Mouse (Mus musculus) liver, embryonic 13.5 days (tissue): ENCODE results near the gene Stpg4. TPM values are rescaled to one million over a fixed set of nuclear protein-coding genes. Genes with fewer than 3 reads are reported as not detected.
A peak's percentile ranks its signal among the peaks of the same experiment; 100 is the strongest.

ENCODE experiments used
- ATAC-seq: fragments of 200-750 bp; cut with Nextera tagmentation; 2 replicates; pipeline ENCODE4 v1.8.0; 2017; ENCODE audit warnings: low read depth, mild to moderate bottlenecking, moderate number of reproducible peaks, moderate library complexity
- DNase-seq: peaks from one replicate; pipeline ENCODE4 v3.0.0; 2022
- H3K27ac ChIP-seq: fragments of 300-500 bp; sonication (generic); 2 replicates; pipeline ENCODE4 v1.5.1; 2015; ENCODE audit warnings: moderate library complexity, mild to moderate bottlenecking, inconsistent platforms
- H3K27me3 ChIP-seq: fragments of 300-500 bp; sonication (generic); 2 replicates; pipeline ENCODE4 v1.6.1; 2015; ENCODE audit warnings: mild to moderate bottlenecking, inconsistent platforms
- H3K36me3 ChIP-seq: fragments of 300-500 bp; sonication (generic); 2 replicates; pipeline ENCODE4 v1.6.1; 2015; ENCODE audit warnings: mild to moderate bottlenecking, inconsistent platforms
- H3K4me1 ChIP-seq: fragments of 300-500 bp; sonication (generic); replicated peaks from 2 replicates; pipeline ENCODE4 v1.6.1; 2015; ENCODE audit warnings: inconsistent platforms
- H3K4me2 ChIP-seq: fragments of 300-500 bp; sonication (generic); 2 replicates; pipeline ENCODE4 v1.6.1; 2015; ENCODE audit warnings: inconsistent platforms, mild to moderate bottlenecking, moderate library complexity
- H3K4me3 ChIP-seq: fragments of 300-500 bp; sonication (generic); replicated peaks from 2 replicates; pipeline ENCODE4 v1.5.1; 2015; ENCODE audit warnings: mild to moderate bottlenecking, inconsistent platforms
- H3K9ac ChIP-seq: fragments of 300-500 bp; sonication (generic); 2 replicates; pipeline ENCODE4 v1.6.1; 2015; ENCODE audit warnings: mild to moderate bottlenecking, inconsistent platforms
- H3K9me3 ChIP-seq: fragments of 300-500 bp; sonication (generic); replicated peaks from 2 replicates; pipeline ENCODE4 v1.6.1; 2016; ENCODE audit warnings: inconsistent platforms
- WGBS: fragments of 180-500 bp; shearing (Covaris S2); methylation state at CpG from one replicate; pipeline ENCODE4 v1.1.7; 2015; ENCODE audit not compliant: insufficient replicate concordance; 5-methylcytosine and 5-hydroxymethylcytosine counted together
- polyA plus RNA-seq: library from polyadenylated mRNA; unstranded; fragments of >200 nt; fragmentation: Nextera tagmentation; extraction: Ambion mirVana; gene quantifications from 2 replicates; pipeline ENCODE4 v1.2.1, GENCODE M21; 2015

The Stpg4 gene
- polyA plus RNA-seq, 1 experiment from 2014 or later = not detected

- DNase-seq (no peak), ATAC-seq (no peak)
- Histone ChIP-seq H3K4me3 (no peak overlapping the region), H3K4me2 (no peak overlapping the region), H3K27ac (no peak overlapping the region), H3K27me3 (peaks cover 11% of the 10 kb centered on the region; the same call in 1 of the 2 replicates), H3K9me3 (no peaks in the 10 kb centered on the region), H3K4me1 (peaks cover 33% of the 10 kb centered on the region), H3K9ac (no peak overlapping the region), H3K36me3 (no peaks in the 10 kb centered on the region)
- 38% methylated on average over 17 of the region's 17 CpGs for WGBS
Measured at GRCm38 (mm10) chr17:87460669-87461498, 33.3 kb upstream of the Stpg4 start.

GRCm38 (mm10) chr17:87459750-87460668 lies 32.5 kb upstream of the Stpg4 start:
- peaks cover 11% of the 10 kb centered on the region; the same call in 1 of the 2 replicates for H3K27me3 ChIP-seq
- DNase-seq (no peak), ATAC-seq (peak; percentile 30)
- no peaks in the 10 kb centered on the region for H3K36me3 ChIP-seq
- peak overlapping the region; percentile 54 for H3K4me2 ChIP-seq
- H3K9ac ChIP-seq = peak overlapping the region; percentile 12; the same call in 1 of the 2 replicates
- peak overlapping the region; percentile 59; the same call in 1 of the 2 replicates for H3K27ac ChIP-seq
- 15% methylated on average over 14 of the region's 14 CpGs for WGBS
- H3K9me3 ChIP-seq = no peaks in the 10 kb centered on the region
- H3K4me3 ChIP-seq = peak overlapping the region; percentile 27; the same call in 1 of the 2 replicates
- H3K4me1 ChIP-seq = peaks cover 33% of the 10 kb centered on the region

- WGBS = 6% methylated on average over 15 of the region's 17 CpGs
- ATAC-seq = peak; percentile 65
- peaks cover 11% of the 10 kb centered on the region; the same call in 1 of the 2 replicates for H3K27me3 ChIP-seq
- no peaks in the 10 kb centered on the region for H3K36me3 ChIP-seq
- no peaks in the 10 kb centered on the region for H3K9me3 ChIP-seq
- H3K4me3 ChIP-seq = peak overlapping the region; percentile 27; the same call in 1 of the 2 replicates
- peaks cover 33% of the 10 kb centered on the region for H3K4me1 ChIP-seq
- H3K9ac ChIP-seq = 0 out of 2 replicates have a peak overlapping the region, but pooled peaks have one; percentile 12
- peak overlapping the region; percentile 54 for H3K4me2 ChIP-seq
- peak overlapping the region; percentile 59; the same call in 1 of the 2 replicates for H3K27ac ChIP-seq
- DNase-seq = no peak
Measured at GRCm38 (mm10) chr17:87458911-87459749, 31.6 kb upstream of the Stpg4 start.

DNA sequence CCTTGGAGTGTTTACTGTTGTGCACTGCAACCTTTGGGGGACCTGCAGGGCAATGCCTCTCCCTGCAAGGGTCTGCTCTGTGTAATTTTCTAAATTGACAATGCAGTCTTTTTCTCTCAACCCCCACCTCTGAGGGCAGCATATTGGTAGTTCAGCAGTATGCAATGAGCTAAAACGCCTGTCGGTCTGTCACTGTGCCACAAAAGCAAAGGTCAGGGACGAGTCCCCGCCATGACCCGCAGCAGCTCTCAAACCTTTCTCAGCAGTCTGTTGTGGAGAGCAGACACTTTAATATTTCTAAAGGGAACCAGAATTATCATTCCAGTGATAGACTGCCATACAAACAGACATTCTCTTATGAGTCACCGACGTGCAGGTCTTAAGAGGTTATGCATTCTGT lies 30.4 kb upstream of the Stpg4 start:
- Histone ChIP-seq H3K9me3 (no peaks in the 10 kb centered on the region), H3K27ac (no peak overlapping the region), H3K4me1 (peaks cover 33% of the 10 kb centered on the region), H3K36me3 (no peaks in the 10 kb centered on the region), H3K9ac (no peak overlapping the region), H3K4me3 (no peak overlapping the region), H3K4me2 (no peak overlapping the region), H3K27me3 (peaks cover 11% of the 10 kb centered on the region; the same call in 1 of the 2 replicates)
- DNase-seq (no peak), ATAC-seq (peak; percentile 25; the same call in 1 of the 2 replicates)
- WGBS = 65% methylated on average over 7 of the region's 7 CpGs

DNA sequence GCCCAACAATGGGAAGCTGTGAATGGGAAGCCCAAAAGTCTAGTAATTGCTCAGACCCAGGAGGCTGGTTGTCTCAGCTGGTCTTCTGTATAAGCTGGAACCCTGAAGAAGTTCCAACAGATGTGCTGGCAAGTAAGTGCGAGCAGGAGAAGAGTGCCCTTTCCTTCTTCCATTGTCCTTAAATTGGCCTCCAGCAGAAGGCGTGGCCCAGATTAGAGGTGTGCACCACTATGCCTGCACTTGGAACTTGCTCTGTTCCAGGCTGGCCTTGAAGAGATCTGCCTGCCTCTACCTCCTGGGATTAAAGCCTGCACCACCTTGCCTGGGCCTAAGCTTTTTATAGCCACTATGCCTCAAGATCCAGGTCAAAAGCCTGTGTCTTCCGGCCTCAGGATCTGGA lies 26.6 kb upstream of the Stpg4 start:
- no peaks in the 10 kb centered on the region for H3K36me3 ChIP-seq
- no peaks in the 10 kb centered on the region for H3K9me3 ChIP-seq
- no peak overlapping the region for H3K4me2 ChIP-seq
- H3K27ac ChIP-seq = no peak overlapping the region
- H3K9ac ChIP-seq = no peak overlapping the region
- DNase-seq (no peak), ATAC-seq (no peak)
- no peak overlapping the region for H3K4me3 ChIP-seq
- WGBS = 67% methylated on average over 3 of the region's 3 CpGs
- 0 out of 2 replicates have a peak, but pooled peaks cover 5% of the 10 kb centered on the region for H3K27me3 ChIP-seq
- H3K4me1 ChIP-seq = peaks cover 17% of the 10 kb centered on the region; the same call in 1 of the 2 replicates

GRCm38 (mm10) chr17:87453336-87453735 lies 25.8 kb upstream of the Stpg4 start:
- 72% methylated on average over 7 of the region's 7 CpGs for WGBS
- H3K4me1 ChIP-seq = peaks cover 18% of the 10 kb centered on the region
- 0 out of 2 replicates have a peak, but pooled peaks cover 5% of the 10 kb centered on the region for H3K27me3 ChIP-seq
- no peaks in the 10 kb centered on the region for H3K36me3 ChIP-seq
- H3K4me2 ChIP-seq = no peak overlapping the region
- DNase-seq (no peak), ATAC-seq (no peak)
- no peak overlapping the region for H3K27ac ChIP-seq
- no peak overlapping the region for H3K9ac ChIP-seq
- no peak overlapping the region for H3K4me3 ChIP-seq
- H3K9me3 ChIP-seq = no peaks in the 10 kb centered on the region

GRCm38 (mm10) chr17:87448881-87449280 lies 21.3 kb upstream of the Stpg4 start:
- Histone ChIP-seq H3K36me3 (no peaks in the 10 kb centered on the region), H3K9me3 (no peaks in the 10 kb centered on the region), H3K27me3 (0 out of 2 replicates have a peak, but pooled peaks cover 5% of the 10 kb centered on the region), H3K9ac (no peak overlapping the region), H3K4me3 (0 out of 2 replicates have a peak overlapping the region, but pooled peaks have one; percentile 4), H3K4me1 (peaks cover 38% of the 10 kb centered on the region), H3K27ac (no peak overlapping the region), H3K4me2 (peak overlapping the region; percentile 27)
- whole genome bisulfite sequencing = 18% methylated on average over 8 of the region's 8 CpGs
- no peak for DNase-seq
- no peak for ATAC-seq

GRCm38 (mm10) chr17:87448339-87448738 lies 20.8 kb upstream of the Stpg4 start:
- H3K36me3 ChIP-seq = no peaks in the 10 kb centered on the region
- H3K4me3 ChIP-seq = no peak overlapping the region
- H3K4me1 ChIP-seq = peaks cover 43% of the 10 kb centered on the region
- no peak overlapping the region for H3K27ac ChIP-seq
- H3K9me3 ChIP-seq = no peaks in the 10 kb centered on the region
- 68% methylated on average over 9 of the region's 9 CpGs for WGBS
- no peak for ATAC-seq
- no peak overlapping the region for H3K9ac ChIP-seq
- H3K4me2 ChIP-seq = peak overlapping the region; percentile 84
- 0 out of 2 replicates have a peak, but pooled peaks cover 5% of the 10 kb centered on the region for H3K27me3 ChIP-seq
- no peak for DNase-seq

DNA sequence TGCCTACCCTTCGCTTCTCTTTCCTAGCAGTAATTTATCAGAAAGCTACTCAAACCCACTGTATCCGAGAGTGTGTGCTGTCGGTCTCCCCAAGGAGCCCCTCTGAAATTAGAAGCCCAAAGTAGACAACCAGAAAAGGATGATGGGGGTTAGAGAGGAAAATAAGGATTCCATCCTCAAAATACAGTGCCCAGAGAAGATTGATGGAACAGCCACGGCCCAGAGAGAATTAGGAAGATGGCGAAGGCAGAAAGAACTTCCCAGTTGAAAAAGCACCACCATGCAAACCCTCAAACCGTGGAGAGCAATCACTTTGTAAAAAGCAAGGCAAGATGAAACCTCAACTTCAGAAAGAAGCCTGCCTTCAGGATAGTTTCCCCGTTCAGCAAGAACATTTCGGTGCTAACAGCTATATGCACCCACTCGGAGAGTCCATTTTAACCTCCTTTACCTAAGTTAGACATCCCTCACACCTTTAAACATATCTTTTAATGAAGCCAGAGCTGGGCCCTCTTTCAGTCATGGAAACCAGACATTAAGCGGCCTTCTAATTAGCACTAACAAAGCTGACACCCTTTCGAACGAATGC lies 20.2 kb upstream of the Stpg4 start:
- 0 out of 2 replicates have a peak, but pooled peaks cover 5% of the 10 kb centered on the region for H3K27me3 ChIP-seq
- DNase-seq = no peak
- peak overlapping the region; percentile 96 for H3K27ac ChIP-seq

More for the DNA sequence above, 20.2 kb upstream of the Stpg4 start:
- WGBS = 44% methylated on average over 12 of the region's 12 CpGs
- Histone ChIP-seq H3K4me1 (peaks cover 50% of the 10 kb centered on the region), H3K4me3 (peak overlapping the region; percentile 95), H3K36me3 (peaks cover 3% of the 10 kb centered on the region; the same call in 1 of the 2 replicates), H3K4me2 (peak overlapping the region; percentile 84), H3K9me3 (no peaks in the 10 kb centered on the region), H3K9ac (peak overlapping the region; percentile 98)
- ATAC-seq = no peak
